Mouse (Mus musculus): ENCODE measurements around the gene Rbpj. TPM values are rescaled to one million over a fixed set of nuclear protein-coding genes. Genes with fewer than 3 reads are reported as not detected.

Gene Rbpj
- total and polyA plus RNA-seq, 2 experiments, result 4.2 to 9.6 TPM

DNA sequence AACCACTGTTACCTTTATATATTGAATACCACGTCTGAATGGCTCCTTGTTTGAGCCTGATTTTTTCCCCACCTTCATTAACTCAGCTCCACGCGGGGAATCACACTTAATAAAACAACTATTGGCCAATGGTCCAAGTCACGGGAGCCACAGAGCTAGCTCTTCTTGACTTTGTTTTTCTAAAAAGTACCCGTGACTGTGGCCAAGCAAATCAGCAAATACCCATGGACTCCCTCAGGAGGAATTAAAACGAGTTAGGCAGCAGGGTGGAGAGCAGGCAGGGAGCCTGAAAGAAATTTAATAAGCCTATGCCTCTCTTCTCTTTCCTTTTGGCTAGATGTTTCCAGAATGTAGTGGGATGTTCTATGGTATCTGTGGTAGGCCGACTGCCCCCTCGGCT, 51.9 kb downstream of the Rbpj start:
- DNase-seq (ENCODE audit: extremely low read depth, low read depth, low spot score), result no peak
- H3K4me3 ChIP-seq (ENCODE audit: insufficient read depth, low read depth, low read length), result no peak overlapping the region
- H3K79me2 ChIP-seq (ENCODE audit: control insufficient read depth, insufficient read depth, low read length), result no peaks in the 10 kb centered on the region
- no peak overlapping the region for H3K27ac ChIP-seq (replicated peaks; ENCODE audit: insufficient read depth, low read depth, low read length)
- H3K27me3 ChIP-seq (ENCODE audit: control insufficient read depth, insufficient read depth, low read length), result no peaks in the 10 kb centered on the region
- H3K4me1 ChIP-seq (ENCODE audit: control insufficient read depth, insufficient read depth, low read length), result no peaks in the 10 kb centered on the region
- WGBS, result 83% methylated on average over 8 of the region's 8 CpGs
- no peak overlapping the region for H3K9ac ChIP-seq (ENCODE audit: low read depth, low read length)
- no peaks in the 10 kb centered on the region for H3K36me3 ChIP-seq (ENCODE audit: control insufficient read depth, insufficient read depth, low read length)
- TF ChIP-seq CTCF (IDR thresholded peaks at IDR 0.05; ENCODE audit: low read depth, low read length), result no peak

DNA sequence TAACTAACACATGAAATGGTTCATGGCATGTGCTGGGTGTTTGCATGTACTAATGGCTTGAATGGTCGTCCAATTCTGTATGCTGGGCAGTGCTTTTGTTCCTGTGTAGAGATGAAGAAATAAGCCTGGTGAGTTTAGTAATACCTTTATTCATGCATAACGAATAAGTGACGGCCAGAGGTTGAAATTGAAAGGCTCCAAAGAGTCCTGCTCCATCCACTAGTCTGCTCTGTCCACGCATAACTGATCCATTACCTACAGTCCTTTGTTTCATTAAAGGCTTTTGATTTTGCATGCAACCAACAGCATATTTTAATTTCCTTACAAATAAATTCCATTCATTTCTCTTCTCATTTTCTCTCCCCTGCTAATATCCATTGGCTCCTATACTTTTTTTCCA, 53.2 kb downstream of the Rbpj start:
- Histone ChIP-seq H3K4me3 (ENCODE audit: insufficient read depth, low read depth, low read length) (no peak overlapping the region), H3K79me2 (ENCODE audit: control insufficient read depth, insufficient read depth, low read length) (no peaks in the 10 kb centered on the region), H3K36me3 (ENCODE audit: control insufficient read depth, insufficient read depth, low read length) (no peaks in the 10 kb centered on the region), H3K27ac (replicated peaks; ENCODE audit: insufficient read depth, low read depth, low read length) (no peak overlapping the region), H3K9ac (ENCODE audit: low read depth, low read length) (no peak overlapping the region), H3K4me1 (ENCODE audit: control insufficient read depth, insufficient read depth, low read length) (no peaks in the 10 kb centered on the region), H3K27me3 (ENCODE audit: control insufficient read depth, insufficient read depth, low read length) (no peaks in the 10 kb centered on the region)
- 84% methylated on average over 4 of the region's 4 CpGs for WGBS
- DNase-seq (ENCODE audit: extremely low read depth, low read depth, low spot score), result no peak
- TF ChIP-seq CTCF (IDR thresholded peaks at IDR 0.05; ENCODE audit: low read depth, low read length) (no peak), POLR2A (IDR thresholded peaks at IDR 0.05; ENCODE audit: extremely low read depth, insufficient read depth, low read length) (no peak)

DNA sequence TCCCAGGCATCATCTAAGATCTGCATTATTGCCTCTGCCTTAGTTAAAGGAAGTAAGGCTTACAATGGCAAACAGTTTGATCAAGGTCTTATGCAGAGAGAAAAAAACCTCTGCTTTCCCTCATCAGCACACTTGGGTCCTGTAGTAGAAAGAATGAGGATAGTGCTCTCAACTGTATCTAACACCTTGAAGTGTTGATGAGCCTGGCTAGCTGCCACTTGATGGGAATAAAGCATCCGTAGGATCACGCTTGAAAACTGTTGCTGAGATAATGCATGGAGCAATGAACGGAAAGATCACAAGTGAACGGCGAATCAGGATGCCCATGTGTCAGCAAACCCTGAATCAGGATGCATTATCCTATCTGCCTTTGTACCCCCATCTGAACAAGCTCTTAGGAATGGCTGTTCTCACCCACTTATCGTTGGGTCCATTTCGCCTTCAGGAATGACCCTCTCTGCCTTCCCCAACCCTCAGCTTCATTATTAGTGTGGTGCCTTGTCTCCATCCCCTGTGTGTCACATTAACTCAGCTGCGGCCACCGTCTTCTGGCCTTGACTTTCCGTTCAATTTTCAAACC, 54.1 kb downstream of the Rbpj start:
- no peak overlapping the region for H3K9ac ChIP-seq (ENCODE audit: low read depth, low read length)
- no peak overlapping the region for H3K27ac ChIP-seq (replicated peaks; ENCODE audit: insufficient read depth, low read depth, low read length)
- H3K36me3 ChIP-seq (ENCODE audit: control insufficient read depth, insufficient read depth, low read length), result no peaks in the 10 kb centered on the region
- H3K27me3 ChIP-seq (ENCODE audit: control insufficient read depth, insufficient read depth, low read length), result no peaks in the 10 kb centered on the region
- no peaks in the 10 kb centered on the region for H3K79me2 ChIP-seq (ENCODE audit: control insufficient read depth, insufficient read depth, low read length)
- H3K4me1 ChIP-seq (ENCODE audit: control insufficient read depth, insufficient read depth, low read length), result no peaks in the 10 kb centered on the region
- no peak overlapping the region for H3K4me3 ChIP-seq (ENCODE audit: insufficient read depth, low read depth, low read length)
- TF ChIP-seq CTCF (IDR thresholded peaks at IDR 0.05; ENCODE audit: low read depth, low read length) (no peak), POLR2A (IDR thresholded peaks at IDR 0.05; ENCODE audit: extremely low read depth, insufficient read depth, low read length) (no peak)
- 92% methylated on average over 10 of the region's 10 CpGs for WGBS
- no peak for DNase-seq (ENCODE audit: extremely low read depth, low read depth, low spot score)

DNA sequence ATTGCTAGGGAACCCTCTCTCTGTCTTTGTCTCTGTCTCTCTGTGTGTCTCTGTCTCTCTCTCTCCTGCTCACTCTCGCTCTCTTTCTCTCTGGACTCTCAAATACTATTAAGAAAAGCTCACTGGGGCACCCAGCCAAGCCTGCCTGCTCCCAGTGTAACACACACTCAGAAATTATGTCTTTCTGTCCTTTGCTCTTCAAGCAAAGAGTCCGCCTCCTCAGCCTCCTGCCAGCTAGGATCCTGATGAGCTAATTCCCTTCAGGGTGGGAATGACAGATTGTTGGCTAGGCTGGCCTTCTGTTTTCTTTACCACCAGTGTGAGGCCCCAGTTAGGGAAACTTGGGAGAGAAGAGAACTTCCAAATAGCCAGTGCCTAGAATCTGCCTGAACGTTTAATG, 57.1 kb downstream of the Rbpj start:
- DNase-seq (ENCODE audit: extremely low read depth, low read depth, low spot score), result no peak
- WGBS, result 65% methylated on average over 3 of the region's 3 CpGs
- TF ChIP-seq CTCF (IDR thresholded peaks at IDR 0.05; ENCODE audit: low read depth, low read length), result no peak
- no peak for TF ChIP-seq POLR2A (IDR thresholded peaks at IDR 0.05; ENCODE audit: extremely low read depth, insufficient read depth, low read length)

DNA sequence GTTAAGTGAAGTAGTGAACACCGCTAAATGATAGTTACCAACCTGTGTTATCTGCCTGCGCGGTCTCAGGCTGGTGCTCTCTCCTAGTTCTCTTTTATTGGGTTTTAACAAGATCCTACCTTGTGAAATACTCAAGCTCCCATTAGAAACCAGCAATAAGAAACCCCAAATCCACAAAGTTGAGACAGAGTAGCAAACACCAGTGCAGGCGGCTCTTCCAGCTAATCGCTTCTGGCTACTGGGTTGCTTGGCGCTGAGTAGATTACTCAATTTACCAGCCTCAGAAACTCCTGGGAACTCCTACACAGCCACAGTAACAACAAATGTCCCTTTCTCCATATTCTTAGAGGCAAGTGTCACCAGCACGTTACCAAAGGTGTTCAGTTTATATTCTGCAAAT, 58.2 kb downstream of the Rbpj start:
- H3K36me3 ChIP-seq (ENCODE audit: control insufficient read depth, insufficient read depth, low read length), result no peaks in the 10 kb centered on the region
- H3K27ac ChIP-seq (replicated peaks; ENCODE audit: insufficient read depth, low read depth, low read length), result no peak overlapping the region
- no peak for DNase-seq (ENCODE audit: extremely low read depth, low read depth, low spot score)
- H3K27me3 ChIP-seq (ENCODE audit: control insufficient read depth, insufficient read depth, low read length), result no peaks in the 10 kb centered on the region
- H3K79me2 ChIP-seq (ENCODE audit: control insufficient read depth, insufficient read depth, low read length), result no peaks in the 10 kb centered on the region
- WGBS, result 93% methylated on average over 7 of the region's 7 CpGs
- H3K4me3 ChIP-seq (ENCODE audit: insufficient read depth, low read depth, low read length), result no peak overlapping the region
- no peak for TF ChIP-seq CTCF (IDR thresholded peaks at IDR 0.05; ENCODE audit: low read depth, low read length)
- TF ChIP-seq POLR2A (IDR thresholded peaks at IDR 0.05; ENCODE audit: extremely low read depth, insufficient read depth, low read length), result no peak
- no peak overlapping the region for H3K9ac ChIP-seq (ENCODE audit: low read depth, low read length)
- H3K4me1 ChIP-seq (ENCODE audit: control insufficient read depth, insufficient read depth, low read length), result no peaks in the 10 kb centered on the region

More for the DNA sequence above, 57.1 kb downstream of the Rbpj start:
- no peak overlapping the region for H3K27ac ChIP-seq (replicated peaks; ENCODE audit: insufficient read depth, low read depth, low read length)
- H3K4me3 ChIP-seq (ENCODE audit: insufficient read depth, low read depth, low read length), result no peak overlapping the region
- no peaks in the 10 kb centered on the region for H3K4me1 ChIP-seq (ENCODE audit: control insufficient read depth, insufficient read depth, low read length)
- H3K27me3 ChIP-seq (ENCODE audit: control insufficient read depth, insufficient read depth, low read length), result no peaks in the 10 kb centered on the region
- H3K79me2 ChIP-seq (ENCODE audit: control insufficient read depth, insufficient read depth, low read length), result no peaks in the 10 kb centered on the region
- no peaks in the 10 kb centered on the region for H3K36me3 ChIP-seq (ENCODE audit: control insufficient read depth, insufficient read depth, low read length)
- no peak overlapping the region for H3K9ac ChIP-seq (ENCODE audit: low read depth, low read length)

DNA sequence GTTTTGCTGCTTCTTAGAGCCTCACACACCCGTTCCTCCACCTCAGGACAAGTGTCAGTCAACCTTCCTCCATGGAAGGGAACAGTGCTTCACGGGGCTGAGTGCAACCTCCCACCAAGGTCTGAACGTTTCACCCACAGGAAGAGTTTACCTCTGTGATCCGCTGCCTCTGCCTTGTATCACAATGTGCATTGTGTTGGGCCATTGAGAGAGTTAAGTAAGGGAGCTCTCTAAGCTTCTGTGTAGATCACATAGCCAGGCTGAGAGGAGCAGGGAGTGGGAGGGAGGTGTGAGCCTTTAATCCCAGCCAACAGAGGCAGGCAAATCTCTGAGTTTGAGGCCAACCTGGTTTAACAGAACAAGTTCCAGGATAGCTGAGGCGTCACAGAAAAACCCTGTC, 58.9 kb downstream of the Rbpj start:
- Histone ChIP-seq H3K4me3 (ENCODE audit: insufficient read depth, low read depth, low read length) (no peak overlapping the region), H3K27me3 (ENCODE audit: control insufficient read depth, insufficient read depth, low read length) (no peaks in the 10 kb centered on the region), H3K4me1 (ENCODE audit: control insufficient read depth, insufficient read depth, low read length) (no peaks in the 10 kb centered on the region), H3K36me3 (ENCODE audit: control insufficient read depth, insufficient read depth, low read length) (no peaks in the 10 kb centered on the region), H3K79me2 (ENCODE audit: control insufficient read depth, insufficient read depth, low read length) (no peaks in the 10 kb centered on the region), H3K27ac (replicated peaks; ENCODE audit: insufficient read depth, low read depth, low read length) (no peak overlapping the region), H3K9ac (ENCODE audit: low read depth, low read length) (no peak overlapping the region)
- TF ChIP-seq POLR2A (IDR thresholded peaks at IDR 0.05; ENCODE audit: extremely low read depth, insufficient read depth, low read length), result no peak
- TF ChIP-seq CTCF (IDR thresholded peaks at IDR 0.05; ENCODE audit: low read depth, low read length), result no peak
- 73% methylated on average over 5 of the region's 5 CpGs for WGBS
- no peak for DNase-seq (ENCODE audit: extremely low read depth, low read depth, low spot score)

Data from liver, adult 2 months (tissue).